Mouse (Mus musculus): ENCODE measurements around the gene Pde11a.

DNA sequence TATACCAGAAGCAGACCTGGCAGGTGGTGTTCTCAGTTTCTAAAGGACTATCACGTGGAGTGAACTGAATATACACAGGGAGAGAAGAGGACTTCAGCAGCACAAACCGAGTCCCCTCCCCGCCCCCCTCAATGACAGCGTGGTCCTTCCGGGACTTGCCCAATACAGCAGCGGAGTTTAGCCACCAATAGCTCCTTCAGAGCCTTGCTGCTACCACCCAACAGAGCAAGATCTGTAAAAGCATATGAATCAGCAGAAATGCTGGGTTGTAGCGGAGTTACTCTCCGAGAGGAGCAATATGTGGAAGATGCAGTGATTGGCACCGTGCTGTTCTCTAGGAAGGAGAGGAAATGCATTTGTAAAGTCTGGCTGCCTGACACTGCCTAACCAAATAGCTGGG, 238.0 kb downstream of the Pde11a start:
- TF ChIP-seq CTCF (IDR thresholded peaks at IDR 0.05; ENCODE audit: control insufficient read depth, insufficient read depth, low read length) (no peak), POLR2A (IDR thresholded peaks at IDR 0.05; ENCODE audit: borderline replicate concordance, control insufficient read depth, low read depth, low read length) (no peak)

Measured in bone marrow, adult 2 months (tissue).